Mouse (Mus musculus): ENCODE results near the gene Gm5737.

DNA sequence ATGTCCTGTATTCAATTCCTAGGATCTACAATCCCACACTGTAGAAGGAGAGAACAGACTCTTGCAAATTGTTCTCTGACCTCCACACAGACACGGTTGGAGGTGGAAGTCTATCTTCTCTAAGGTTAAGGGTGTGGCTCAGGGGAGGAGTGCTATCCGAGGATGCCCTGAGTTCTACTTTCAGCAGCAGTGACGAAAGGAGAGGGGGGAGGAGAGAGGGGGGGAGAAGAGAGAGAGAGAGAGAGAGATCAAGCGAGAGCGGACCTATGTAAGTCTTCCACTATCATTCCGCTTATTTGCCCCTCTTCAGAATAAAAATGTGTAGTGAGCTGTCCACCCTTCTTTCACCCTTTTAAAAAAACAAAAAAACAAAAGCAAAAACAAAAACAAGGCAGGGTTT is 22.3 kb downstream of the Gm5737 start:
- no peak for TF ChIP-seq CTCF (IDR thresholded peaks at IDR 0.05; ENCODE audit: control insufficient read depth, insufficient read depth, low read length)
- no peak for TF ChIP-seq POLR2A (IDR thresholded peaks at IDR 0.05; ENCODE audit: borderline replicate concordance, control insufficient read depth, low read depth, low read length)

Measured in bone marrow, adult 2 months (tissue).